Mouse (Mus musculus): Measurements from ENCODE around the gene Hpse2. TPM values are rescaled to one million over a fixed set of nuclear protein-coding genes. Genes with fewer than 3 reads are reported as not detected.

The Hpse2 gene
- polyA plus RNA-seq, 1 experiment from 2014 or later, result 3.3 TPM

DNA sequence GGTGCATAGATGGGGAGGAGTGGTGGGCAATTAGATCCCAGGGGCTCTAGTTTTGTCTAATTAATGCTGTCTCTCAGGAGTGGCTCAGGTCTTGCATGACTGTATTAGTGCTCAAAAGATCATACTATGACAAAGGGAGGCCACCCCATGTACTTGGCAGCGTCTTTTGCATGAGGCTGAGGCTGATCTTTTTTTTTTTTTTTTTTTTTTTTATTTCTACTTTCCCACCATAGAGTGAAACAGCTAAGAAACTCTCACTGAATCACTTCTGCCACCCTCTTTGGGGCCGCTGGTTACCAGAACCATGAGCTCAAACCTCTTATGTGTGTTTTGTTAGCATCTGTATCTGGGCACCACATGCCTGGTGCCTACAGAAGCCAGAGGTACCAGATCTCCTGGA, 549.0 kb downstream of the Hpse2 start:
- Histone ChIP-seq H3K9ac (ENCODE audit: low read depth, low read length) (no peak overlapping the region), H3K36me3 (ENCODE audit: control insufficient read depth, insufficient read depth) (no peaks in the 10 kb centered on the region), H3K4me2 (replicated peaks; ENCODE audit: low read depth) (no peak overlapping the region), H3K27ac (ENCODE audit: low read depth, low read length) (no peak overlapping the region), H3K4me1 (replicated peaks; ENCODE audit: control insufficient read depth, insufficient read depth, low read length) (0 out of 2 replicates have a peak, but pooled peaks cover 3% of the 10 kb centered on the region), H3K4me3 (ENCODE audit: low read depth, low read length) (no peak overlapping the region), H3K27me3 (replicated peaks; ENCODE audit: control insufficient read depth, insufficient read depth, low read length) (no peaks in the 10 kb centered on the region), H3K9me3 (ENCODE audit: control insufficient read depth) (no peaks in the 10 kb centered on the region)
- ATAC-seq, result no peak
- WGBS, result 88% methylated on average over 2 of the region's 2 CpGs
- no peak for TF ChIP-seq CTCF (IDR thresholded peaks at IDR 0.05; ENCODE audit: low read depth)

DNA sequence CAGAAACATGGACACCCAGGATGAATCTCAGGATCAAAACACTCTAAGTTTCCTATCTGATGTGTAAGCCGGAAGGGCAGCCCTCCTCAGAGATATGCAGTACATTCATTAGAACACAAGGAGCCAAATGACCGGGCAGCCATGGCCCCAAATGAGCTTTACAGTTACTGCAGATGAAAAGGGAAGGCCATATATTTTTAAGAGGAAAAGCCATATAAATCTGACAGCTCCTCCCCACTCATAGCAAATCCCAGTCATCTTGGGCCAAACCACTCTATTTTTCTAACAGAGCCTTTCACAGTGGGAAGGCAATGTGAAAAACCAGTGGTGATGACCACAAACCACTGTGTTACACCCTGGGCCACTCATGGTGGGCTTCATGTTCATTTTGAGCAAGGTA, 549.9 kb downstream of the Hpse2 start:
- TF ChIP-seq CTCF (IDR thresholded peaks at IDR 0.05; ENCODE audit: low read depth), result no peak

GRCm38 (mm10) chr19:42837591-42837990, 550.6 kb downstream of the Hpse2 start:
- no peaks in the 10 kb centered on the region for H3K9me3 ChIP-seq (ENCODE audit: control insufficient read depth)
- no peaks in the 10 kb centered on the region for H3K27me3 ChIP-seq (replicated peaks; ENCODE audit: control insufficient read depth, insufficient read depth, low read length)
- no peak for TF ChIP-seq CTCF (IDR thresholded peaks at IDR 0.05; ENCODE audit: low read depth)
- H3K4me3 ChIP-seq (ENCODE audit: low read depth, low read length), result no peak overlapping the region
- 0 out of 2 replicates have a peak, but pooled peaks cover 3% of the 10 kb centered on the region for H3K4me1 ChIP-seq (replicated peaks; ENCODE audit: control insufficient read depth, insufficient read depth, low read length)
- no peaks in the 10 kb centered on the region for H3K36me3 ChIP-seq (ENCODE audit: control insufficient read depth, insufficient read depth)
- no peak overlapping the region for H3K27ac ChIP-seq (ENCODE audit: low read depth, low read length)
- no peak overlapping the region for H3K9ac ChIP-seq (ENCODE audit: low read depth, low read length)
- no peak overlapping the region for H3K4me2 ChIP-seq (replicated peaks; ENCODE audit: low read depth)
- WGBS, result 62% methylated on average over 10 of the region's 10 CpGs
- ATAC-seq, result no peak

More for the DNA sequence above, 549.9 kb downstream of the Hpse2 start:
- no peak overlapping the region for H3K4me2 ChIP-seq (replicated peaks; ENCODE audit: low read depth)
- H3K27ac ChIP-seq (ENCODE audit: low read depth, low read length), result no peak overlapping the region
- 80% methylated on average over 2 of the region's 2 CpGs for WGBS
- no peaks in the 10 kb centered on the region for H3K27me3 ChIP-seq (replicated peaks; ENCODE audit: control insufficient read depth, insufficient read depth, low read length)
- no peaks in the 10 kb centered on the region for H3K36me3 ChIP-seq (ENCODE audit: control insufficient read depth, insufficient read depth)
- no peak overlapping the region for H3K4me3 ChIP-seq (ENCODE audit: low read depth, low read length)
- H3K9me3 ChIP-seq (ENCODE audit: control insufficient read depth), result no peaks in the 10 kb centered on the region
- H3K9ac ChIP-seq (ENCODE audit: low read depth, low read length), result no peak overlapping the region
- 0 out of 2 replicates have a peak, but pooled peaks cover 3% of the 10 kb centered on the region for H3K4me1 ChIP-seq (replicated peaks; ENCODE audit: control insufficient read depth, insufficient read depth, low read length)
- no peak for ATAC-seq

- ATAC-seq, result no peak
- Histone ChIP-seq H3K4me2 (replicated peaks; ENCODE audit: low read depth) (no peak overlapping the region), H3K4me3 (ENCODE audit: low read depth, low read length) (no peak overlapping the region), H3K4me1 (replicated peaks; ENCODE audit: control insufficient read depth, insufficient read depth, low read length) (no peaks in the 10 kb centered on the region), H3K9me3 (ENCODE audit: control insufficient read depth) (no peaks in the 10 kb centered on the region), H3K9ac (ENCODE audit: low read depth, low read length) (no peak overlapping the region), H3K27me3 (replicated peaks; ENCODE audit: control insufficient read depth, insufficient read depth, low read length) (no peaks in the 10 kb centered on the region), H3K27ac (ENCODE audit: low read depth, low read length) (no peak overlapping the region), H3K36me3 (ENCODE audit: control insufficient read depth, insufficient read depth) (no peaks in the 10 kb centered on the region)
- TF ChIP-seq CTCF (IDR thresholded peaks at IDR 0.05; ENCODE audit: low read depth), result no peak
- WGBS, result 90% methylated on average over 7 of the region's 7 CpGs
Measured at GRCm38 (mm10) chr19:42833126-42833525, 555.0 kb downstream of the Hpse2 start.

DNA sequence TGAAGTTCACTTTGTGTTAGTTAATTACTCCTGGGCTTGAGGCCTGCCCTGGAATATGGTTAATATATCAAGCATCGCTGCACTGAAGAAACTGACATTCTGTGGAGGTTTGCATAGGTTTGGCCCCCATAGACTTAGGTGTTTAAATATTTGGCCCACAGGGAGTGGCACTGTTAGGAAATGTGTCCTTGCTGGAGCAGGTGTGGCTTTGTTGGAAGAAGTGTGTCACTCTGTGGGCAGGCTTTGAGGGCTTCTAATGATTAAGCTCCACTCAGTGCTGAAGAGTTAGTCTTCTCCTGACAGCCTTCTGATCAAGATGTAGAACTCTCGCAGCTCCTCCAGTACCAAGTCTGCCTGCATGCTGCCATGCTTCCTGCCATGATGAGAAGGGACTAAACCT, 555.9 kb downstream of the Hpse2 start:
- 68% methylated on average over 2 of the region's 2 CpGs for WGBS
- TF ChIP-seq CTCF (IDR thresholded peaks at IDR 0.05; ENCODE audit: low read depth), result no peak

DNA sequence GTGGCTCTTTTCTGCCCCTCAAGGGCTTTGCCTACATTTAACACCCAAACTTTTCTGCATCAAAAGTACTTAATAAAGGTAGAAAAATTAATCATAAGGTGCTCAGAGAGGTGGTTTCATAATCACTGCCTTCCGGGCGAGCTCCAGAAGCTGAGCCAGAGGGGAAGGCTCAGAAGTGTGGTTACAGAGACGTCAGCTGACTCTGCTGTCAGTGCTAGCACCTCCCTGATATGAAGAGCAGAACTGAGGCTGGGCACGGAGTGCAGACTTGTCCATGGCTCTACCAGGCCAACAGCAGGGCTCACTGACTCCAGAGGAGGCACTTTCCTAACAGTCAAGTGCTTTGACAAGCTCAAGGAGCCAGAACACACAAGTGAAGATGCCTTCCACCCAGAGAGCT, 559.0 kb downstream of the Hpse2 start:
- Histone ChIP-seq H3K4me2 (replicated peaks; ENCODE audit: low read depth) (no peak overlapping the region), H3K9ac (ENCODE audit: low read depth, low read length) (no peak overlapping the region), H3K9me3 (ENCODE audit: control insufficient read depth) (no peaks in the 10 kb centered on the region), H3K36me3 (ENCODE audit: control insufficient read depth, insufficient read depth) (no peaks in the 10 kb centered on the region), H3K27me3 (replicated peaks; ENCODE audit: control insufficient read depth, insufficient read depth, low read length) (no peaks in the 10 kb centered on the region), H3K4me3 (ENCODE audit: low read depth, low read length) (no peak overlapping the region), H3K4me1 (replicated peaks; ENCODE audit: control insufficient read depth, insufficient read depth, low read length) (no peaks in the 10 kb centered on the region), H3K27ac (ENCODE audit: low read depth, low read length) (no peak overlapping the region)
- ATAC-seq, result no peak
- TF ChIP-seq CTCF (IDR thresholded peaks at IDR 0.05; ENCODE audit: low read depth), result no peak
- 62% methylated on average over 4 of the region's 4 CpGs for WGBS

More for the DNA sequence above, 555.9 kb downstream of the Hpse2 start:
- Histone ChIP-seq H3K9me3 (ENCODE audit: control insufficient read depth) (no peaks in the 10 kb centered on the region), H3K4me2 (replicated peaks; ENCODE audit: low read depth) (no peak overlapping the region), H3K27ac (ENCODE audit: low read depth, low read length) (no peak overlapping the region), H3K27me3 (replicated peaks; ENCODE audit: control insufficient read depth, insufficient read depth, low read length) (no peaks in the 10 kb centered on the region), H3K4me3 (ENCODE audit: low read depth, low read length) (no peak overlapping the region), H3K36me3 (ENCODE audit: control insufficient read depth, insufficient read depth) (no peaks in the 10 kb centered on the region), H3K4me1 (replicated peaks; ENCODE audit: control insufficient read depth, insufficient read depth, low read length) (no peaks in the 10 kb centered on the region), H3K9ac (ENCODE audit: low read depth, low read length) (no peak overlapping the region)
- ATAC-seq, result no peak

- WGBS, result 77% methylated on average over 3 of the region's 3 CpGs
- Histone ChIP-seq H3K27me3 (replicated peaks; ENCODE audit: control insufficient read depth, insufficient read depth, low read length) (no peaks in the 10 kb centered on the region), H3K4me2 (replicated peaks; ENCODE audit: low read depth) (no peak overlapping the region), H3K4me3 (ENCODE audit: low read depth, low read length) (no peak overlapping the region), H3K27ac (ENCODE audit: low read depth, low read length) (no peak overlapping the region), H3K9me3 (ENCODE audit: control insufficient read depth) (no peaks in the 10 kb centered on the region), H3K9ac (ENCODE audit: low read depth, low read length) (no peak overlapping the region), H3K36me3 (ENCODE audit: control insufficient read depth, insufficient read depth) (no peaks in the 10 kb centered on the region), H3K4me1 (replicated peaks; ENCODE audit: control insufficient read depth, insufficient read depth, low read length) (no peaks in the 10 kb centered on the region)
- TF ChIP-seq CTCF (IDR thresholded peaks at IDR 0.05; ENCODE audit: low read depth), result no peak
- no peak for ATAC-seq
Measured at GRCm38 (mm10) chr19:42827843-42828242, 560.3 kb downstream of the Hpse2 start.
